Comparison of ENCODE assay signal across 16 mouse cellular contexts in the genomic region with DNA sequence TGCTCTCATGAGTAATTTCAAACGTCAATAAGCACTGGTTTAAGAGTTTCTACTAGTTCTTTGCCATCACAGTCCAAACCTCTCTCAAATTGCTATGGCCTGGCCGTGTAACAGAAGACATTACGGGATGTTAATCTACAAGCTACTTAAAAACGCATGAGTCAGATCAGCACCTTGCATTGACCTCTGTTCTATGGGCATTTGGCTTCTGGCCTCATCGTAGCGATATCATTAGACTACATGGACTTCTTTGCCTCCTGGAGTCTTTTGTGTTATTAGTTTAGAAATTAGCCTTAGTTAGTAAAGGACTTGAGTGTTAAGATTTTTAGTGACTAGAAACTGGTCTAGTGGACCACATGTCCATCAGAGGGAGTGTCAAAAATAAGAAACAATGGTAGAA.
"Had no signal": no experiment of that assay in that cellular context is flagged by ENCODE, and none has a peak within 500 bp of the region (broad histone marks: within the 10 kb centered on the region; RNA-seq: fewer than 3 reads in every experiment).

No protein-coding gene starts in this region.

- DNase-seq: kidney, adult 11 months; layer of hippocampus, adult 9-11 months; layer of hippocampus, postnatal 36 days; lung, postnatal 14 days; right cerebral cortex, postnatal 14 days; thymus, adult 2 months; thymus, postnatal 25 days had no signal

- H3K4me3 ChIP-seq: limb, embryonic 15.5 days; lung, embryonic 15.5 days; megakaryocyte, embryonic 14.5 days; midbrain, embryonic 15.5 days; neural tube, embryonic 13.5 days; stomach, embryonic 15.5 days had no signal

- H3K4me2 ChIP-seq: limb, embryonic 15.5 days; lung, embryonic 15.5 days; midbrain, embryonic 11.5 days; midbrain, embryonic 15.5 days; neural tube, embryonic 13.5 days; stomach, embryonic 15.5 days had no signal

- H3K36me3 ChIP-seq: limb, embryonic 15.5 days; lung, embryonic 15.5 days; midbrain, embryonic 15.5 days; neural tube, embryonic 13.5 days; stomach, embryonic 15.5 days had no signal

- H3K4me1 ChIP-seq: midbrain, embryonic 15.5 days; neural tube, embryonic 13.5 days; stomach, embryonic 15.5 days had no signal

- H3K27me3 ChIP-seq: limb, embryonic 15.5 days; megakaryocyte, embryonic 14.5 days; stomach, embryonic 15.5 days had no signal

- H3K9me3 ChIP-seq: limb, embryonic 15.5 days; lung, embryonic 15.5 days; megakaryocyte, embryonic 14.5 days; midbrain, embryonic 15.5 days; neural tube, embryonic 13.5 days; stomach, embryonic 15.5 days had no signal

- H3K27ac ChIP-seq: kidney, postnatal 0 days; lung, embryonic 15.5 days; macrophage; midbrain, embryonic 15.5 days; neural tube, embryonic 13.5 days; stomach, embryonic 15.5 days had no signal

- ATAC-seq: midbrain, embryonic 15.5 days had no signal

- H3K9ac ChIP-seq: limb, embryonic 15.5 days; lung, embryonic 15.5 days; midbrain, embryonic 15.5 days; neural tube, embryonic 13.5 days; stomach, embryonic 15.5 days had no signal
